Mouse (Mus musculus) lung, adult 18-20 months (tissue): Measurements from ENCODE around the gene Fam171a1.
A peak's percentile ranks its signal among the peaks of the same experiment; 100 is the strongest.
"Not testable (repeated sequence)": the region's sequence is repeated elsewhere in the genome, so short reads cannot be mapped to it uniquely, and the experiment has no call there.

Experiments used
- DNase-seq, 2 experiments: peaks; one replicate each; pipeline ENCODE4 v3.0.0; 2022; ENCODE audit warnings: mixed read lengths in 2 of 2

Gene Fam171a1

GRCm38 (mm10) chr2:3113866-3114265, at the start of gene Fam171a1:
TSS of gene Fam171a1 (plus strand) at chr2:3114224.
- DNase-seq: no peak

GRCm38 (mm10) chr2:3069140-3069539, 44.9 kb upstream of the Fam171a1 start:
- no peak for DNase-seq

- not testable (repeated sequence) for DNase-seq
Measured at GRCm38 (mm10) chr2:3088361-3088760, 25.7 kb upstream of the Fam171a1 start.

GRCm38 (mm10) chr2:3089274-3089673, 24.8 kb upstream of the Fam171a1 start:
- no peak for DNase-seq

- DNase-seq: no peak
Measured at GRCm38 (mm10) chr2:3096101-3096500, 17.9 kb upstream of the Fam171a1 start.

- DNase-seq: no peak
Measured at GRCm38 (mm10) chr2:3099971-3100370, 14.1 kb upstream of the Fam171a1 start.

- DNase-seq: no peak
Measured at GRCm38 (mm10) chr2:3101292-3101957, 12.6 kb upstream of the Fam171a1 start.

- peak; percentile 50 to 63 for DNase-seq
Measured at GRCm38 (mm10) chr2:3102360-3102759, 11.7 kb upstream of the Fam171a1 start.

GRCm38 (mm10) chr2:3107471-3107870, 6.6 kb upstream of the Fam171a1 start:
- no peak for DNase-seq

GRCm38 (mm10) chr2:3108431-3108830, 5.6 kb upstream of the Fam171a1 start:
- DNase-seq: no peak

- peak in 1 of 2 experiments; percentile 16 for DNase-seq
Measured at GRCm38 (mm10) chr2:3108834-3109233, 5.2 kb upstream of the Fam171a1 start.

GRCm38 (mm10) chr2:3117855-3118202, 3.8 kb downstream of the Fam171a1 start:
- no peak for DNase-seq

- peak; percentile 81 to 87 for DNase-seq
Measured at GRCm38 (mm10) chr2:3118203-3118941, 4.3 kb downstream of the Fam171a1 start.

- DNase-seq: no peak
Measured at GRCm38 (mm10) chr2:3118969-3119368, 4.9 kb downstream of the Fam171a1 start.

GRCm38 (mm10) chr2:3119371-3119935, 5.4 kb downstream of the Fam171a1 start:
- no peak for DNase-seq

GRCm38 (mm10) chr2:3122571-3122970, 8.5 kb downstream of the Fam171a1 start:
- DNase-seq: peak in 1 of 2 experiments; percentile 23

- DNase-seq: no peak
Measured at GRCm38 (mm10) chr2:3127256-3127883, 13.3 kb downstream of the Fam171a1 start.

- no peak for DNase-seq
Measured at GRCm38 (mm10) chr2:3128344-3128871, 14.4 kb downstream of the Fam171a1 start.

- peak in 1 of 2 experiments; percentile 42 for DNase-seq
Measured at GRCm38 (mm10) chr2:3128910-3129309, 14.9 kb downstream of the Fam171a1 start.

GRCm38 (mm10) chr2:3132473-3132872, 18.4 kb downstream of the Fam171a1 start:
- no peak for DNase-seq

- peak; percentile 17 to 47 for DNase-seq
Measured at GRCm38 (mm10) chr2:3134580-3135296, 20.7 kb downstream of the Fam171a1 start.

GRCm38 (mm10) chr2:3135297-3135684, 21.3 kb downstream of the Fam171a1 start:
- DNase-seq: no peak

- no peak for DNase-seq
Measured at GRCm38 (mm10) chr2:3138308-3138707, 24.3 kb downstream of the Fam171a1 start.
